Mouse (Mus musculus) heart, embryonic 16.5 days (tissue): Measurements from ENCODE around the gene Hspbap1. TPM values are rescaled to one million over a fixed set of nuclear protein-coding genes. Genes with fewer than 3 reads are reported as not detected.
A peak's percentile ranks its signal among the peaks of the same experiment; 100 is the strongest.

ENCODE experiments used
- ATAC-seq: fragments of 200-750 bp; cut with Nextera tagmentation; replicated peaks from 2 replicates; pipeline ENCODE4 v1.8.0; 2017; ENCODE audit warnings: moderate number of reproducible peaks; ENCODE audit not compliant: insufficient read depth, low FRiP score; ENCODE audit errors: extremely low read depth
- H3K27ac ChIP-seq: fragments of 300-500 bp; sonication (generic); 2 replicates; pipeline ENCODE4 v1.5.1; 2014; ENCODE audit warnings: mild to moderate bottlenecking, low read length, control low read depth, moderate library complexity
- H3K27me3 ChIP-seq: fragments of 300-500 bp; sonication (generic); 2 replicates; pipeline ENCODE4 v1.6.1; 2014; ENCODE audit warnings: low read length, mixed read lengths; ENCODE audit not compliant: control insufficient read depth, insufficient read depth
- H3K36me3 ChIP-seq: fragments of 300-500 bp; sonication (generic); 2 replicates; pipeline ENCODE4 v1.6.1; 2014; ENCODE audit not compliant: control insufficient read depth, insufficient read depth
- H3K4me1 ChIP-seq: fragments of 300-500 bp; sonication (generic); 2 replicates; pipeline ENCODE4 v1.6.1; 2014; ENCODE audit warnings: low read length, mixed read lengths; ENCODE audit not compliant: control insufficient read depth, insufficient read depth
- H3K4me2 ChIP-seq: fragments of 300-500 bp; sonication (generic); 2 replicates; pipeline ENCODE4 v1.6.1; 2014; ENCODE audit warnings: low read depth, mild to moderate bottlenecking, control low read depth, low read length
- H3K4me3 ChIP-seq: fragments of 300-500 bp; sonication (generic); 2 replicates; pipeline ENCODE4 v1.5.1; 2014; ENCODE audit warnings: mild to moderate bottlenecking, control low read depth, low read length
- H3K9ac ChIP-seq: fragments of 300-500 bp; sonication (generic); 2 replicates; pipeline ENCODE4 v1.6.1; 2014; ENCODE audit warnings: low read length, control low read depth
- H3K9me3 ChIP-seq: fragments of 300-500 bp; sonication (generic); replicated peaks from 2 replicates; pipeline ENCODE4 v1.6.1; 2016; ENCODE audit warnings: low read length; ENCODE audit not compliant: control insufficient read depth
- WGBS: fragments of 180-500 bp; shearing (Covaris S2); extraction: QIAGEN DNeasy Blood & Tissue Kit; methylation state at CpG from one replicate; pipeline ENCODE4 v1.1.7; 2014; 5-methylcytosine and 5-hydroxymethylcytosine counted together
- polyA plus RNA-seq: library from polyadenylated mRNA; unstranded; fragments of >200 nt; fragmentation: Nextera tagmentation; extraction: Ambion mirVana; gene quantifications from 2 replicates; pipeline ENCODE4 v1.2.1, GENCODE M21; 2015

Hspbap1 gene
- 8.3 and 9.4 TPM in 2 replicates for polyA plus RNA-seq

GRCm38 (mm10) chr16:35769878-35770657 lies at the start of gene Hspbap1:
TSS of gene Hspbap1 (plus strand) at chr16:35770375.
- no peaks in the 10 kb centered on the region for H3K36me3 ChIP-seq
- peak within 1 kb of the TSS; percentile 99 for H3K4me2 ChIP-seq
- peak; percentile 66 for ATAC-seq
- peaks cover 17% of the 10 kb centered on the region for H3K4me1 ChIP-seq
- no peaks in the 10 kb centered on the region for H3K27me3 ChIP-seq
- under 1% methylated on average over 51 of the region's 51 CpGs for WGBS
- no peaks in the 10 kb centered on the region for H3K9me3 ChIP-seq
- peak within 1 kb of the TSS; percentile 76 for H3K4me3 ChIP-seq
- peak within 1 kb of the TSS; percentile 60 for H3K27ac ChIP-seq
- H3K9ac ChIP-seq = peak within 1 kb of the TSS; percentile 88

- H3K4me1 ChIP-seq = no peaks in the 10 kb centered on the region
- no peak overlapping the region for H3K4me2 ChIP-seq
- no peak overlapping the region for H3K9ac ChIP-seq
- H3K9me3 ChIP-seq = no peaks in the 10 kb centered on the region
- WGBS = 74% methylated on average over 6 of the region's 6 CpGs
- no peak overlapping the region for H3K27ac ChIP-seq
- no peak for ATAC-seq
- no peaks in the 10 kb centered on the region for H3K27me3 ChIP-seq
- H3K36me3 ChIP-seq = no peaks in the 10 kb centered on the region; the same call in 1 of the 2 replicates
- no peak overlapping the region for H3K4me3 ChIP-seq
Observed at GRCm38 (mm10) chr16:35724561-35724960, 45.6 kb upstream of the Hspbap1 start.

- Histone ChIP-seq H3K27ac (no peak overlapping the region), H3K9me3 (no peaks in the 10 kb centered on the region), H3K4me2 (no peak overlapping the region), H3K36me3 (no peaks in the 10 kb centered on the region), H3K9ac (no peak overlapping the region), H3K4me3 (no peak overlapping the region), H3K4me1 (no peaks in the 10 kb centered on the region), H3K27me3 (no peaks in the 10 kb centered on the region)
- 78% methylated on average over 2 of the region's 2 CpGs for WGBS
- no peak for ATAC-seq
Observed at GRCm38 (mm10) chr16:35726601-35727000, 43.6 kb upstream of the Hspbap1 start.

- no peak overlapping the region for H3K27ac ChIP-seq
- H3K4me2 ChIP-seq = no peak overlapping the region
- H3K4me1 ChIP-seq = peaks cover 6% of the 10 kb centered on the region; the same call in 1 of the 2 replicates
- no peak overlapping the region for H3K9ac ChIP-seq
- no peaks in the 10 kb centered on the region for H3K9me3 ChIP-seq
- WGBS = 54% methylated on average over 8 of the region's 8 CpGs
- 0 out of 2 replicates have a peak, but pooled peaks have one; percentile 45 for ATAC-seq
- H3K4me3 ChIP-seq = no peak overlapping the region
- H3K36me3 ChIP-seq = no peaks in the 10 kb centered on the region
- H3K27me3 ChIP-seq = no peaks in the 10 kb centered on the region
Observed at GRCm38 (mm10) chr16:35729151-35729738, 40.9 kb upstream of the Hspbap1 start.

GRCm38 (mm10) chr16:35732096-35732495 lies 38.1 kb upstream of the Hspbap1 start:
- Histone ChIP-seq H3K4me2 (no peak overlapping the region), H3K4me1 (peaks cover 6% of the 10 kb centered on the region; the same call in 1 of the 2 replicates), H3K36me3 (no peaks in the 10 kb centered on the region; the same call in 1 of the 2 replicates), H3K4me3 (no peak overlapping the region), H3K27ac (no peak overlapping the region), H3K9ac (no peak overlapping the region), H3K9me3 (no peaks in the 10 kb centered on the region), H3K27me3 (no peaks in the 10 kb centered on the region)
- WGBS = 63% methylated on average over 7 of the region's 7 CpGs
- ATAC-seq = no peak

GRCm38 (mm10) chr16:35734038-35734437 lies 36.1 kb upstream of the Hspbap1 start:
- WGBS = 12% methylated on average over 6 of the region's 6 CpGs
- no peak for ATAC-seq

GRCm38 (mm10) chr16:35738096-35738767 lies 31.9 kb upstream of the Hspbap1 start:
- Histone ChIP-seq H3K27me3 (no peaks in the 10 kb centered on the region), H3K4me2 (no peak overlapping the region), H3K4me3 (no peak overlapping the region), H3K27ac (no peak overlapping the region), H3K4me1 (peaks cover 24% of the 10 kb centered on the region), H3K9ac (no peak overlapping the region), H3K36me3 (no peaks in the 10 kb centered on the region; the same call in 1 of the 2 replicates), H3K9me3 (no peaks in the 10 kb centered on the region)
- 78% methylated on average over 7 of the region's 7 CpGs for WGBS
- no peak for ATAC-seq

More at GRCm38 (mm10) chr16:35734038-35734437, 36.1 kb upstream of the Hspbap1 start:
- Histone ChIP-seq H3K4me2 (no peak overlapping the region), H3K4me1 (peaks cover 6% of the 10 kb centered on the region; the same call in 1 of the 2 replicates), H3K27me3 (no peaks in the 10 kb centered on the region), H3K9me3 (no peaks in the 10 kb centered on the region), H3K36me3 (no peaks in the 10 kb centered on the region; the same call in 1 of the 2 replicates), H3K9ac (no peak overlapping the region), H3K27ac (no peak overlapping the region), H3K4me3 (no peak overlapping the region)

- no peak overlapping the region for H3K9ac ChIP-seq
- H3K36me3 ChIP-seq = no peaks in the 10 kb centered on the region; the same call in 1 of the 2 replicates
- 32% methylated on average over 1 of the region's 1 CpGs for WGBS
- H3K4me3 ChIP-seq = no peak overlapping the region
- no peak overlapping the region for H3K27ac ChIP-seq
- H3K4me2 ChIP-seq = no peak overlapping the region
- no peaks in the 10 kb centered on the region for H3K9me3 ChIP-seq
- H3K27me3 ChIP-seq = no peaks in the 10 kb centered on the region
- ATAC-seq = no peak
- H3K4me1 ChIP-seq = peaks cover 24% of the 10 kb centered on the region
Observed at GRCm38 (mm10) chr16:35739548-35739947, 30.6 kb upstream of the Hspbap1 start.
